Mouse (Mus musculus): ENCODE measurements around the gene Slpi. TPM values are rescaled to one million over a fixed set of nuclear protein-coding genes. Genes with fewer than 3 reads are reported as not detected.
"Not testable (repeated sequence)": the region's sequence is repeated elsewhere in the genome, so short reads cannot be mapped to it uniquely, and the experiment has no call there.

The Slpi gene
- polyA plus RNA-seq, 1 experiment from 2014 or later: not detected

GRCm38 (mm10) chr2:164359031-164359430, 29.9 kb downstream of the Slpi start:
- Histone ChIP-seq H3K4me1 (ENCODE audit: control insufficient read depth, insufficient read depth, low read length) (no peaks in the 10 kb centered on the region), H3K27ac (ENCODE audit: low read depth, low read length) (no peak overlapping the region), H3K4me3 (ENCODE audit: low read length) (no peak overlapping the region), H3K27me3 (ENCODE audit: control insufficient read depth, insufficient read depth, low read length) (no peaks in the 10 kb centered on the region), H3K36me3 (ENCODE audit: control insufficient read depth, insufficient read depth, low read length) (no peaks in the 10 kb centered on the region), H3K4me2 (replicated peaks; ENCODE audit: low read depth, low read length) (no peak overlapping the region), H3K9me3 (ENCODE audit: control insufficient read depth, low read length) (no peaks in the 10 kb centered on the region), H3K9ac (ENCODE audit: low read depth, low read length) (no peak overlapping the region)
- no peak for ATAC-seq (ENCODE audit: low FRiP score, low TSS enrichment)
- 83% methylated on average over 5 of the region's 5 CpGs for WGBS

GRCm38 (mm10) chr2:164358373-164358772, 30.5 kb downstream of the Slpi start:
- Histone ChIP-seq H3K4me2 (replicated peaks; ENCODE audit: low read depth, low read length) (no peak overlapping the region), H3K27ac (ENCODE audit: low read depth, low read length) (no peak overlapping the region), H3K36me3 (ENCODE audit: control insufficient read depth, insufficient read depth, low read length) (no peaks in the 10 kb centered on the region), H3K4me3 (ENCODE audit: low read length) (no peak overlapping the region), H3K9me3 (ENCODE audit: control insufficient read depth, low read length) (no peaks in the 10 kb centered on the region), H3K27me3 (ENCODE audit: control insufficient read depth, insufficient read depth, low read length) (no peaks in the 10 kb centered on the region), H3K4me1 (ENCODE audit: control insufficient read depth, insufficient read depth, low read length) (no peaks in the 10 kb centered on the region), H3K9ac (ENCODE audit: low read depth, low read length) (no peak overlapping the region)
- 85% methylated on average over 3 of the region's 3 CpGs for WGBS
- no peak for ATAC-seq (ENCODE audit: low FRiP score, low TSS enrichment)

GRCm38 (mm10) chr2:164356177-164356967, 32.5 kb downstream of the Slpi start:
- no peaks in the 10 kb centered on the region for H3K36me3 ChIP-seq (ENCODE audit: control insufficient read depth, insufficient read depth, low read length)
- no peaks in the 10 kb centered on the region for H3K9me3 ChIP-seq (ENCODE audit: control insufficient read depth, low read length)
- no peak overlapping the region for H3K4me3 ChIP-seq (ENCODE audit: low read length)
- H3K27me3 ChIP-seq (ENCODE audit: control insufficient read depth, insufficient read depth, low read length): no peaks in the 10 kb centered on the region
- H3K4me1 ChIP-seq (ENCODE audit: control insufficient read depth, insufficient read depth, low read length): no peaks in the 10 kb centered on the region
- H3K27ac ChIP-seq (ENCODE audit: low read depth, low read length): no peak overlapping the region
- H3K9ac ChIP-seq (ENCODE audit: low read depth, low read length): no peak overlapping the region
- no peak for ATAC-seq (ENCODE audit: low FRiP score, low TSS enrichment)
- H3K4me2 ChIP-seq (replicated peaks; ENCODE audit: low read depth, low read length): no peak overlapping the region
- WGBS: 72% methylated on average over 11 of the region's 11 CpGs

- no peak for ATAC-seq (ENCODE audit: low FRiP score, low TSS enrichment)
- no peaks in the 10 kb centered on the region for H3K27me3 ChIP-seq (ENCODE audit: control insufficient read depth, insufficient read depth, low read length)
- no peaks in the 10 kb centered on the region for H3K4me1 ChIP-seq (ENCODE audit: control insufficient read depth, insufficient read depth, low read length)
- no peak overlapping the region for H3K4me3 ChIP-seq (ENCODE audit: low read length)
- H3K9ac ChIP-seq (ENCODE audit: low read depth, low read length): no peak overlapping the region
- no peaks in the 10 kb centered on the region for H3K9me3 ChIP-seq (ENCODE audit: control insufficient read depth, low read length)
- H3K27ac ChIP-seq (ENCODE audit: low read depth, low read length): no peak overlapping the region
- no peaks in the 10 kb centered on the region for H3K36me3 ChIP-seq (ENCODE audit: control insufficient read depth, insufficient read depth, low read length)
- no peak overlapping the region for H3K4me2 ChIP-seq (replicated peaks; ENCODE audit: low read depth, low read length)
- 86% methylated on average over 11 of the region's 11 CpGs for WGBS
Measured at GRCm38 (mm10) chr2:164353356-164353755, 35.5 kb downstream of the Slpi start.

GRCm38 (mm10) chr2:164352697-164353096, 36.2 kb downstream of the Slpi start:
- no peak for ATAC-seq (ENCODE audit: low FRiP score, low TSS enrichment)
- 92% methylated on average over 3 of the region's 3 CpGs for WGBS
- H3K36me3 ChIP-seq (ENCODE audit: control insufficient read depth, insufficient read depth, low read length): no peaks in the 10 kb centered on the region
- no peaks in the 10 kb centered on the region for H3K9me3 ChIP-seq (ENCODE audit: control insufficient read depth, low read length)
- H3K9ac ChIP-seq (ENCODE audit: low read depth, low read length): no peak overlapping the region
- H3K27me3 ChIP-seq (ENCODE audit: control insufficient read depth, insufficient read depth, low read length): no peaks in the 10 kb centered on the region
- no peak overlapping the region for H3K27ac ChIP-seq (ENCODE audit: low read depth, low read length)
- H3K4me3 ChIP-seq (ENCODE audit: low read length): no peak overlapping the region
- H3K4me2 ChIP-seq (replicated peaks; ENCODE audit: low read depth, low read length): no peak overlapping the region
- H3K4me1 ChIP-seq (ENCODE audit: control insufficient read depth, insufficient read depth, low read length): no peaks in the 10 kb centered on the region

- no peak for ATAC-seq (ENCODE audit: low FRiP score, low TSS enrichment)
- Histone ChIP-seq H3K4me1 (ENCODE audit: control insufficient read depth, insufficient read depth, low read length) (no peaks in the 10 kb centered on the region), H3K36me3 (ENCODE audit: control insufficient read depth, insufficient read depth, low read length) (no peaks in the 10 kb centered on the region), H3K4me2 (replicated peaks; ENCODE audit: low read depth, low read length) (no peak overlapping the region), H3K4me3 (ENCODE audit: low read length) (no peak overlapping the region), H3K27ac (ENCODE audit: low read depth, low read length) (no peak overlapping the region), H3K27me3 (ENCODE audit: control insufficient read depth, insufficient read depth, low read length) (no peaks in the 10 kb centered on the region), H3K9ac (ENCODE audit: low read depth, low read length) (no peak overlapping the region), H3K9me3 (ENCODE audit: control insufficient read depth, low read length) (no peaks in the 10 kb centered on the region)
- WGBS: 91% methylated on average over 3 of the region's 3 CpGs
Measured at GRCm38 (mm10) chr2:164348980-164349379, 39.9 kb downstream of the Slpi start.

GRCm38 (mm10) chr2:164347697-164348096, 41.2 kb downstream of the Slpi start:
- not testable (repeated sequence) for H3K4me1 ChIP-seq (ENCODE audit: control insufficient read depth, insufficient read depth, low read length); ATAC-seq (ENCODE audit: low FRiP score, low TSS enrichment); H3K36me3 ChIP-seq (ENCODE audit: control insufficient read depth, insufficient read depth, low read length); H3K4me2 ChIP-seq (replicated peaks; ENCODE audit: low read depth, low read length); H3K4me3 ChIP-seq (ENCODE audit: low read length); H3K27ac ChIP-seq (ENCODE audit: low read depth, low read length); H3K9ac ChIP-seq (ENCODE audit: low read depth, low read length); H3K9me3 ChIP-seq (ENCODE audit: control insufficient read depth, low read length); H3K27me3 ChIP-seq (ENCODE audit: control insufficient read depth, insufficient read depth, low read length)

- not testable (repeated sequence) for H3K27me3 ChIP-seq (ENCODE audit: control insufficient read depth, insufficient read depth, low read length); H3K9ac ChIP-seq (ENCODE audit: low read depth, low read length); H3K36me3 ChIP-seq (ENCODE audit: control insufficient read depth, insufficient read depth, low read length); ATAC-seq (ENCODE audit: low FRiP score, low TSS enrichment); H3K4me2 ChIP-seq (replicated peaks; ENCODE audit: low read depth, low read length); H3K4me1 ChIP-seq (ENCODE audit: control insufficient read depth, insufficient read depth, low read length); H3K27ac ChIP-seq (ENCODE audit: low read depth, low read length); H3K9me3 ChIP-seq (ENCODE audit: control insufficient read depth, low read length); H3K4me3 ChIP-seq (ENCODE audit: low read length)
- WGBS: 82% methylated on average over 1 of the region's 1 CpGs
Measured at GRCm38 (mm10) chr2:164343732-164344131, 45.2 kb downstream of the Slpi start.

GRCm38 (mm10) chr2:164332440-164332839, 56.5 kb downstream of the Slpi start, which contains the start of gene Svs5:
Gene Svs5, plus strand, starts transcription at chr2:164332740.
- not testable (repeated sequence) for H3K9me3 ChIP-seq (ENCODE audit: control insufficient read depth, low read length); H3K4me3 ChIP-seq (ENCODE audit: low read length); H3K4me2 ChIP-seq (replicated peaks; ENCODE audit: low read depth, low read length); H3K9ac ChIP-seq (ENCODE audit: low read depth, low read length); H3K4me1 ChIP-seq (ENCODE audit: control insufficient read depth, insufficient read depth, low read length); H3K27ac ChIP-seq (ENCODE audit: low read depth, low read length); H3K27me3 ChIP-seq (ENCODE audit: control insufficient read depth, insufficient read depth, low read length); H3K36me3 ChIP-seq (ENCODE audit: control insufficient read depth, insufficient read depth, low read length); ATAC-seq (ENCODE audit: low FRiP score, low TSS enrichment)
- WGBS: 80% methylated on average over 3 of the region's 3 CpGs

Data from kidney, embryonic 14.5 days (tissue).